Mouse (Mus musculus) lung, adult 2 months (tissue): ENCODE results near the gene Micall1.

Experiments used
- CTCF ChIP-seq: fragments of 200-500 bp; IDR thresholded peaks from 2 replicates; pipeline ENCODE4 v1.5.1; 2011; ENCODE audit warnings: mild to moderate bottlenecking, low read length, control low read depth; ENCODE audit not compliant: insufficient read depth
- POLR2A ChIP-seq: fragments of 200-500 bp; IDR thresholded peaks from 2 replicates; pipeline ENCODE4 v1.6.1; 2011; ENCODE audit warnings: low read depth, mild to moderate bottlenecking, control low read depth, low read length, borderline replicate concordance; ENCODE audit errors: extremely low read depth

GRCm38 (mm10) chr15:79151881-79152280, 43.2 kb downstream of the Micall1 start:
- no peak for TF ChIP-seq CTCF
- no peak for TF ChIP-seq POLR2A
